In genomic region chr15:79303725-79304124, GRCm38 (mm10) we compare ENCODE assay signal across 21 mouse cellular contexts. TPM values are rescaled to one million over a fixed set of nuclear protein-coding genes. Genes with fewer than 3 reads are reported as not detected.
A peak's percentile ranks its signal among the peaks of the same experiment; 100 is the strongest.
DNase-seq lines count a peak whose midpoint lies in the region; TF ChIP-seq lines count a peak whose summit lies in the region.
"Had no signal": no experiment of that assay in that cellular context is flagged by ENCODE, and none has a peak within 500 bp of the region (broad histone marks: within the 10 kb centered on the region; RNA-seq: fewer than 3 reads in every experiment).

No protein-coding gene starts in this region.

- H3K4me3 ChIP-seq in lung, adult 2 months (replicated peaks; ENCODE audit: extremely low read depth, low read depth, low read length): no peak overlapping the region
- H3K4me3 ChIP-seq: forebrain, embryonic 13.5 days; heart, embryonic 12.5 days; hindbrain, embryonic 15.5 days; limb, embryonic 12.5 days; midbrain, embryonic 10.5 days; myocyte; neural tube, embryonic 13.5 days had no signal

- TF ChIP-seq POLR2A in lung, adult 2 months (IDR thresholded peaks at IDR 0.05; ENCODE audit: borderline replicate concordance, extremely low read depth, low read depth, low read length): no peak

- TF ChIP-seq CTCF in lung, adult 2 months (IDR thresholded peaks at IDR 0.05; ENCODE audit: insufficient read depth, low read length): no peak

- 92% methylated on average over 8 of the region's 8 CpGs for WGBS in lung, adult 2 months

- H3K4me1 ChIP-seq in lung, adult 2 months (ENCODE audit: control insufficient read depth, insufficient read depth, low read length): 0 out of 2 replicates have a peak, but pooled peaks cover 2% of the 10 kb centered on the region
- H3K4me1 ChIP-seq: forebrain, embryonic 13.5 days; heart, embryonic 12.5 days; hindbrain, embryonic 15.5 days; limb, embryonic 12.5 days; neural tube, embryonic 13.5 days had no signal

- DNase-seq in cerebellum, postnatal 25 days: peak; percentile 25 to 32
- DNase-seq in cerebellum, adult 9-10 months: no peak
- DNase-seq in kidney, postnatal 10 days: peak; percentile 48
- DNase-seq in kidney, adult 8-10 months: no peak
- DNase-seq in lung, postnatal 36 days: peak; percentile 58
- no peak for DNase-seq in lung, adult 2 months
- no peak for DNase-seq in adipocyte (ENCODE audit: low spot score)
- DNase-seq: adrenal gland, postnatal 25 days; cerebellum, adult 9-11 months; liver, postnatal 0 days had no signal

RNA-seq across cellular contexts. Expression of gene Baiap2l2, which starts 18.4 kb away (rescaled TPM):
- polyA plus RNA-seq in lung, adult 2 months (2012; rRNA removed): 2.1 and 2.6 TPM in 2 replicates
- polyA plus RNA-seq: CD4-positive, CD25-positive, alpha-beta regulatory T cell, adult 4 months had no signal

RNA-seq across cellular contexts. Expression of gene Pla2g6, which starts 24.5 kb away (rescaled TPM):
- polyA plus RNA-seq in lung, adult 2 months (2012; rRNA removed): 25.9 and 26.1 TPM in 2 replicates

RNA-seq across cellular contexts. Expression of gene Maff, which starts 42.7 kb away (rescaled TPM):
- 12.1 and 21.0 TPM in 2 replicates for polyA plus RNA-seq in lung, adult 2 months (2012; rRNA removed)

RNA-seq across cellular contexts. Expression of gene Slc16a8, which starts 49.2 kb away (rescaled TPM):
- polyA plus RNA-seq in lung, adult 2 months (2012; rRNA removed): 0.37 and 0.52 TPM in 2 replicates
- polyA plus RNA-seq: CD4-positive, CD25-positive, alpha-beta regulatory T cell, adult 4 months; frontal cortex, adult 2 months; liver, postnatal 0 days; spleen, adult 2 months; testis, adult 2 months had no signal

Comparison
In these comparisons a context has a peak if more than half of its experiments do, and no peak if none do; other contexts are left out.
1. DNase-seq: peak in cerebellum, postnatal 25 days (2 of 2), kidney, postnatal 10 days (single experiment) and lung, postnatal 36 days (single experiment); none in cerebellum, adult 9-10 months (single experiment), kidney, adult 8-10 months (0 of 2), lung, adult 2 months (single experiment) and adipocyte (single experiment).